Mouse (Mus musculus) liver, embryonic 14.5 days (tissue): ENCODE measurements around the gene Tubb1. TPM values are rescaled to one million over a fixed set of nuclear protein-coding genes. Genes with fewer than 3 reads are reported as not detected.

Source experiments
- ATAC-seq: fragments of 200-750 bp; cut with Nextera tagmentation; 2 replicates; pipeline ENCODE4 v1.8.0; 2017; ENCODE audit warnings: moderate number of reproducible peaks, mild to moderate bottlenecking, moderate library complexity; ENCODE audit not compliant: insufficient read depth
- DNase-seq, 3 experiments: peaks; one replicate each; pipeline ENCODE4 v3.0.0-alpha.2; 2012 to 2013; ENCODE audit warnings: low read depth in 3 of 3, low spot score in 3 of 3
- H3K27ac ChIP-seq: fragments of 300-500 bp; sonication (generic); 2 replicates; pipeline ENCODE4 v1.5.1; 2014; ENCODE audit warnings: moderate library complexity, mild to moderate bottlenecking, control low read depth, inconsistent platforms
- H3K27me3 ChIP-seq: fragments of 300-500 bp; sonication (generic); 2 replicates; pipeline ENCODE4 v1.6.1; 2014; ENCODE audit warnings: mild to moderate bottlenecking, low read length, moderate library complexity; ENCODE audit not compliant: control insufficient read depth, insufficient read depth
- H3K36me3 ChIP-seq: fragments of 300-500 bp; sonication (generic); replicated peaks from 2 replicates; pipeline ENCODE4 v1.6.1; 2014; ENCODE audit warnings: low read depth; ENCODE audit not compliant: control insufficient read depth, insufficient read depth
- H3K4me1 ChIP-seq, 2 experiments: fragments of 200-500 bp in 1 of 2; fragments of 300-500 bp in 1 of 2; sonication (generic) in 1 of 2; replicated peaks; 2 replicates each; pipeline ENCODE4 v1.6.1; 2012 to 2014; ENCODE audit warnings: antibody characterized with exemption in 1 of 2, inconsistent platforms in 1 of 2, low read length in 1 of 2; ENCODE audit not compliant: control insufficient read depth in 2 of 2, insufficient read depth in 2 of 2
- H3K4me2 ChIP-seq: fragments of 300-500 bp; sonication (generic); 2 replicates; pipeline ENCODE4 v1.6.1; 2014; ENCODE audit warnings: low read depth, mild to moderate bottlenecking, control low read depth, moderate library complexity
- H3K4me3 ChIP-seq, 2 experiments: fragments of 200-500 bp in 1 of 2; fragments of 300-500 bp in 1 of 2; sonication (generic) in 1 of 2; 2 replicates each; pipeline ENCODE4 v1.5.1; 2012 to 2014; ENCODE audit warnings: low read depth in 2 of 2, low read length in 2 of 2, mild to moderate bottlenecking in 2 of 2, control low read depth in 1 of 2, inconsistent platforms in 1 of 2, moderate library complexity in 1 of 2; ENCODE audit not compliant: insufficient read depth in 1 of 2
- H3K9ac ChIP-seq: fragments of 300-500 bp; sonication (generic); replicated peaks from 2 replicates; pipeline ENCODE4 v1.6.1; 2014; ENCODE audit warnings: mild to moderate bottlenecking, control low read depth, moderate library complexity
- H3K9me3 ChIP-seq: fragments of 300-500 bp; sonication (generic); 2 replicates; pipeline ENCODE4 v1.6.1; 2016; ENCODE audit warnings: low read length, mixed read lengths; ENCODE audit not compliant: control insufficient read depth
- CTCF ChIP-seq: IDR thresholded peaks from 2 replicates; pipeline ENCODE4 v1.5.1; 2016; ENCODE audit warnings: antibody characterized with exemption, low read depth, control low read depth
- EP300 ChIP-seq: IDR thresholded peaks from 2 replicates; pipeline ENCODE4 v1.6.1; 2016; ENCODE audit warnings: antibody characterized with exemption, low read depth
- WGBS: fragments of 180-500 bp; shearing (Covaris S2); extraction: QIAGEN DNeasy Blood & Tissue Kit; methylation state at CpG from one replicate; pipeline ENCODE4 v1.1.7; 2014; ENCODE audit not compliant: insufficient replicate concordance; 5-methylcytosine and 5-hydroxymethylcytosine counted together
- polyA plus RNA-seq, 2 experiments: library from polyadenylated mRNA; depleted of rRNA in 1 of 2; stranded (reverse) in 1 of 2; unstranded in 1 of 2; fragments of >200 nt; fragmentation: Nextera tagmentation in 1 of 2; extraction: Ambion mirVana in 1 of 2; gene quantifications; 2 replicates each; pipeline versions ENCODE4 v1.2.1 to v1.2.3; 2012 to 2014

Tubb1 gene
- polyA plus RNA-seq (2012; rRNA removed) (24.3 and 25.5 TPM in 2 replicates), polyA plus RNA-seq (2014; fragmentation: Nextera tagmentation; extraction: Ambion mirVana) (24.9 and 32.2 TPM in 2 replicates)

DNA sequence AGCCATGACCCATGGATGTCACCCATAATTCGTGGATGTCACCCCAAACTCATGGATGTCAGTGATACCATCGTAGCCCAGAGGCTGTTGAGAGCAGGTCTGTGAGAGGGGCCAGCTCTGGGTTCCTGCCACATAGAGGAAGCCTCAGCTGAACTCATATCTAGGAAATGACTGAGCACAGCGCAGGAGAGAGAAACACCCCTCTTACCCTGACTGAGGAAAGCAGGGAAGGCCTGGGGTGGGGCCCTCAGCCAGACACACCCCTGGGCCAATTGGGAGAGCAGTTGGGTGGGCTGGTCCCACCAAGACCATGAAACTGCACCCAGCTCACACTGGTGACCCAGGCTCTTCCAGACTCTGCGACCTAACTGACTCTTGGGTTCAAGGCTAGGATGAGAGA, at the start of gene Tubb1:
Tubb1 (plus strand) TSS at position 343 of the 400 bp plus-strand sequence.
- Histone ChIP-seq H3K27me3 (no peaks in the 10 kb centered on the region), H3K9ac (no peak within 1 kb of the TSS), H3K27ac (peak within 1 kb of the TSS; percentile 59), H3K4me1 (peaks cover 39 to 42% of the 10 kb centered on the region in 2 experiments), H3K9me3 (no peaks in the 10 kb centered on the region), H3K36me3 (no peaks in the 10 kb centered on the region), H3K4me3 (peak within 1 kb of the TSS in 1 of 2 experiments; percentile 25; a peak in 2 of 4 replicates), H3K4me2 (peak within 1 kb of the TSS; percentile 27; the same call in 1 of the 2 replicates)
- peak in 1 of 3 experiments; percentile 74 for DNase-seq
- TF ChIP-seq CTCF (no peak), EP300 (no peak)
- WGBS, result 9% methylated on average over 4 of the region's 4 CpGs
- peak; percentile 62 for ATAC-seq

GRCm38 (mm10) chr2:174410222-174410621, 40.3 kb upstream of the Tubb1 start:
- Histone ChIP-seq H3K27me3 (no peaks in the 10 kb centered on the region), H3K4me1 (peaks cover 11 to 13% of the 10 kb centered on the region in 2 experiments), H3K36me3 (no peaks in the 10 kb centered on the region), H3K9ac (no peak overlapping the region), H3K4me3 (no peak overlapping the region), H3K4me2 (no peak overlapping the region), H3K9me3 (no peaks in the 10 kb centered on the region), H3K27ac (no peak overlapping the region)
- DNase-seq (peak in 2 of 3 experiments; percentile 17 to 20), ATAC-seq (peak; percentile 63; the same call in 1 of the 2 replicates)
- TF ChIP-seq EP300, result no peak
- no peak for TF ChIP-seq CTCF
- 21% methylated on average over 2 of the region's 2 CpGs for WGBS

- Histone ChIP-seq H3K27me3 (no peaks in the 10 kb centered on the region), H3K9me3 (no peaks in the 10 kb centered on the region), H3K36me3 (no peaks in the 10 kb centered on the region; the same call in 1 of the 2 replicates), H3K4me1 (peaks cover 17 to 22% of the 10 kb centered on the region in 2 experiments), H3K9ac (no peak overlapping the region), H3K27ac (no peak overlapping the region), H3K4me3 (no peak overlapping the region), H3K4me2 (no peak overlapping the region)
- 64% methylated on average over 7 of the region's 7 CpGs for WGBS
- DNase-seq (no peak), ATAC-seq (no peak)
- no peak for TF ChIP-seq EP300
Measured at GRCm38 (mm10) chr2:174413127-174413526, 37.4 kb upstream of the Tubb1 start.

GRCm38 (mm10) chr2:174415001-174415730, 35.3 kb upstream of the Tubb1 start:
- ATAC-seq (no peak; the same call in 1 of the 2 replicates), DNase-seq (no peak)
- Histone ChIP-seq H3K36me3 (peaks cover 2% of the 10 kb centered on the region; the same call in 1 of the 2 replicates), H3K9ac (no peak overlapping the region), H3K4me2 (peak overlapping the region; percentile 25; the same call in 1 of the 2 replicates), H3K27me3 (no peaks in the 10 kb centered on the region), H3K4me1 (peaks cover 11 to 16% of the 10 kb centered on the region in 2 experiments), H3K9me3 (no peaks in the 10 kb centered on the region), H3K4me3 (peak overlapping the region in 1 of 2 experiments; percentile 94; a peak in 1 of 4 replicates), H3K27ac (no peak overlapping the region)
- TF ChIP-seq CTCF, result no peak
- no peak for TF ChIP-seq EP300
- WGBS, result 28% methylated on average over 18 of the region's 18 CpGs

GRCm38 (mm10) chr2:174415731-174416310, 34.7 kb upstream of the Tubb1 start, which contains the start of gene Nelfcd:
Nelfcd (plus strand) TSS chr2:174415804.
- DNase-seq (peak; percentile 90 to 97 (median 94)), ATAC-seq (peak; percentile 91)
- WGBS, result under 1% methylated on average over 40 of the region's 40 CpGs
- Histone ChIP-seq H3K4me2 (peak within 1 kb of the TSS; percentile 79), H3K27ac (peak within 1 kb of the TSS; percentile 56), H3K4me1 (peaks cover 7 to 12% of the 10 kb centered on the region in 2 experiments), H3K9me3 (no peaks in the 10 kb centered on the region), H3K9ac (peak within 1 kb of the TSS; percentile 95), H3K27me3 (no peaks in the 10 kb centered on the region), H3K4me3 (peak within 1 kb of the TSS; percentile 75 to 94), H3K36me3 (peaks cover 3% of the 10 kb centered on the region; the same call in 1 of the 2 replicates)
- no peak for TF ChIP-seq EP300
- no peak for TF ChIP-seq CTCF
